Mouse (Mus musculus) T-helper 1 cell (primary cell): Measurements from ENCODE around the gene Stkld1.

Source experiments
- in situ Hi-C: fragments of 300-600 bp; cut with MboI, MseI; formaldehyde crosslinking; loops from one replicate; pipeline ENCODE4 v1.15.1; 2025; ENCODE audit warnings: high pct_unique_total_duplicates

Gene Stkld1

DNA sequence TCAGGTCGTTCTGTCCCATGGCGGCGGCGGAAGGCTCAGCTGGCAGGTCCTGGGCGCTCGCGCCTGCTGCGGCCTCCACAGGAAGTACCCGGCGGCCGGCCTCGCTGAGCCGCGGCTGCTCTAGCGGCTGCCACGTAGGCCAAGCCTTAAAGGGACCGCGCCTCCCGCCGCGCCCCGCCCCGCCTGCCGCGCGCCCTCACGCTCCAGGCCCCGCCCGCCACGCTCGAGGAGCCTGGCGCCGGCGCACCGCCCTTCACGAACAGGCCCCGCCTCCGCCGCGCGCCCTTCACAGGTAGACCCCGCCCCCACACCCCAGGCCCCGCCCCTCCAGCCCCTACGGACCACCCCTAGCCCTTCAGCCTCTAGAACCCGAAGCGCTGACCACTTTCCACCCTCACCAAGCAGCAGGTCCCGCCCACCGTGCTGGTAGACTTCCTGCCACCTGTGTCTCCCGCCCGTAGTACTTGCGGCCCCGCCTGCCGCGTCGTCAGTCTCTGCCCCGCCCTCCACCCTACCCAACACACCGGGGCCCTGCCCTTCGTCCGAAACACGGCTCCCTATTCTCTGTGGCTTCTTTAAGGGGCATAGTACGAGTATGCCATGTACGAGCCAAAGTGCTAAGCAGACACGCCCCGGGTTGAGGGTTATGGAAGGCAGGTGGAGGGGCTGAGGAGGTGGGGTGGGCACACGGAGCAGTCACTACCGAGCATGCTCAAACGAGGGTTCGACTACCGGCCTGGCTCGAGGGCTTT is at the start of gene Stkld1, which contains the start of gene Surf4:
TSS of gene Stkld1 (plus strand) at position 744 of the 752 bp plus-strand sequence.
TSS of gene Surf4 (minus strand) at position 625 of the 752 bp plus-strand sequence.
- in situ Hi-C loops: loop anchor here (5.0 kb wide), 1 partner anchor 94 kb away; the partner anchor contains the start of gene Slc2a6

DNA sequence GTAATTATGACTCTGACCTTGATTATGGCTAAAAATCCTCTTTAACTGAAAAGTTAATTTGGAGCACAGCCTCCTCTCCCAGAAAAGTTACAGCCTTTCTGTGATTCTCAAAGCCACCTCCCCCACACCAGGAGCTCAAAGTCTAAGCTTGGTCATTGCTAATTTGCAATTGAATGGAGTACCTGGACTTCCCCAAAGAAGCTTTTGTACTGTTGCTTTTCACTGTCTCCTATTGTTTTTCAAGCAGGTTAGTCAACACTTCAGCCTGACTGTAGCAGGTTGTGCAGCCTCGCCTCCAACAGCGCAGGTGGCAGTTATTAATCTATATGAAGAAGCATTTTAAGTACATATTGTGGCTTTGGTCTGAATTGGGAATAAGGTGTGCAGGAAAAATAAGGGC is 48.3 kb upstream of the Stkld1 start:
- in situ Hi-C loops: loop anchor here (10.0 kb wide), 1 partner anchor 779 kb away; no protein-coding TSS in a partner anchor

DNA sequence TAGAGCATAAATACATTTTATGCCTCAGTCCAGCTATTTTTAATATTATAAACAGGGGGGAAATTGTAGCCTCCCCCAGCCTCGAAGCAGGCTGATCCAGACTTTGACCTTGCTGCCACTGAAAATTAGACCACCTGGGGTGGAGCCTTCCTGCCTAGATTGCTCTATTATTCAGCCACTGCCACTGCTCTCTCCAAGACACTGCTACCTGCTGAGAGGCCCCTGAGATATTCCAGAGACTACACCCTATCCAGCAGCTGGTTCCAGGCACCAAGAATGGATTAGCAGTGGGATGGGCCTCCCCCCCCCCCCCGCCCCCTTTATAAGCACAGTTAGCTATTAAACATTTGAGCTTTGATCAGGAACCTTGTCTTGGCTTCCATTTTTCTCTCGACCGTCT is 47.7 kb upstream of the Stkld1 start:
- in situ Hi-C loops: loop anchor here (10.0 kb wide), 1 partner anchor 779 kb away; no protein-coding TSS in a partner anchor

DNA sequence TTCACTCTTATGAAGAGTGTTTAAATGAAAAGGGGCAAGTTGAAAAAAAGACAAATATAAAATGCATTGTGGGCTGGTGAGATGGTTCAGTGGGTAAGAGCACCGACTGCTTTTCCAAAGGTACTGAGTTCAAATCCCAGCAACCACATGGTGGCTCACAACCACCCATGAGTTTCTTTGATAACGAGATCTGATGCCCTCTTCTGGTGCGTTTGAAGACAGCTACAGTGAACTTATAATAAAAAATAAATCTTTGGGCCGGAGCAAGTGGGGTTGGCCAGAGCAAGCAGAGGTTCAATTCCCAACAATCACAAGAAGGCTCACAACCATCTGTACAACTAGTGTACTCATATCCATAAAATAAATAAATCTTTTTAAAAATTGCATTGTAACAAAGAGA is 37.9 kb upstream of the Stkld1 start:
- in situ Hi-C loops: no loop called here

DNA sequence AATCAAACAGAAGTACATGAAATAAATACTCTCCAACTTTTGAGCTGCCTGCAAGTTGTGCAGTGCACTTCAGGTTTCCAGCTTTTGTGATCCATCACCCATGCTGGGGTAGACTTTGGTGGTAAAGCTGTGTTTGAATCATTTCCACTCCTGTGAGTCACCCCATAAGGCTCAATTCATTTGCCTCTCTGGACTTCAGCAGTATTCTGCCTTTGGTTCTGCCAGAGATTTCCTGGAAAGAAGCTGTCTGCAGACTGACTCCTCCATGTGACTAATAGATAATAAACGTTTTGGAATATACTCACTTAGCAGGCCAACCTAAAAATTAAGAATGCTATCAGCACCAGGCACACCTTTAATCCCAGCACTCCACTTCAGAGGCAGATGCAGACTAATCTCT is 33.1 kb upstream of the Stkld1 start:
- in situ Hi-C loops: loop anchor here (5.0 kb wide), 2 partner anchors 408 to 453 kb away; partner anchors contain the start of gene Sec16a

DNA sequence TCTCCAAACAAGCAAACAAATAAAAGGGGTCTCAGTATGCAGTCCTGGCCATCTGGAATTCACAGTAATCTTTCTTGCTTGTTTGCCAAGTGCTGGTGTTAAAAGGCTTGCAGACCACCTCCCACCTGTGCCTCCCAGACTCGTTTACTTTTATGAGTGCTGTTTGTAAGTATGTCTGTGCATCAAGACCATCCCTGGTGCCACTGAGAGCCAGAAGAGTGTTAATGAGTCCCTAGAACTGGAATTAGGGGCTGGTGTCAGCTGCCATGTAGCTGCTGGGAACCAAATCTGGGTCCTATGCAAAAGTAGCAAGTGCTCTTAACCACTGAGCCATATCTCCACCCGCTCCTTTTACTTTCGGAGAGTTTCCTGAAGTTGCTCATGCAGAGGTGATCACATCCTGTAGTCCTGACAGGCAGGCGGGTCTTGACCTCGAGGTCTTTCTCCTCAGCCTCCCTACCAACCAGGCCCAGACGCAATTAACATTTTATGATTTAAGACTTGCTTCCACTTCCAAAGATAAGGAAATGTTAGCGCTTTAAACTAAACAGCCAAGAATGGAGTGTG is 31.9 kb upstream of the Stkld1 start:
- in situ Hi-C loops: loop anchor here (5.0 kb wide), 2 partner anchors 410 to 455 kb away; partner anchors contain the start of gene Sec16a

DNA sequence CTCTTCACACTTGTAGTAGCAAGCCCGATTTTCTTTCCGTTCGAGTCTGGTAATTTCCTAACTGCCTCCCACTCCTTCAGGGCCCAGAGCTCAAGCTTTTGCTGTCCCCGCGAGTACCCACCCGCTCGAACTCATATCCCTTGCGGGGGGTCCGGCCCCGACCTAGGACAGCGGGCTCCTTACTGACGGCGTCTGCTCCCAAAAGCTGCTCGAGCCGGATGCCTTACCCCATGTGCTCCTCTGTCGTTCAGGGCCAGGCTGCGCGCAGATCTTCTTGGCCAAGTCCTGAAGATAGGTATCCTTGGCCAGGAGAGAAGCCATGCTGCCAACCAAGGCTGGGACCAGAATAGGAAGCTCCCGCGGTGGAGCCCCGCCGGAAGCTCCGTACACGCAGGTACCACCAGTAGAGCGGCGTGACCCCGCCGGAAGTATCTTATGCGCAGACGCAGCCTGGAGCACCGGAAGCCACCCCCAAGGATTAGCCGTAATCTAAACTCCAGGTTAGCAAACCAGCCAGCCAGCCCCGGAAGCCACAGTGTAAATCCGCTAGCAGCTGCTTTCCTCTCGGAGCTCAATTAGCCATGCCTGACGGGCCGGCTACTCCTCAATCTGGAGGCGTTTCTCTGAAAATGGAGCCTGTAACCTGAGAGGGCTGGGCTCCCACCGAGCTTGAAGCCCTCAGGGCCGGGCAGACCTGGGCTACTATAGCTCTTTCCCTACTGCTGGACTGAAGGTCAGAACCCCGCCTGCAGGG is 31.2 kb upstream of the Stkld1 start, which contains the start of gene Surf6:
TSS of gene Surf6 (minus strand) at position 413 of the 754 bp plus-strand sequence.
- in situ Hi-C loops: loop anchor here (5.0 kb wide), 2 partner anchors 410 to 455 kb away; partner anchors contain the start of gene Sec16a

DNA sequence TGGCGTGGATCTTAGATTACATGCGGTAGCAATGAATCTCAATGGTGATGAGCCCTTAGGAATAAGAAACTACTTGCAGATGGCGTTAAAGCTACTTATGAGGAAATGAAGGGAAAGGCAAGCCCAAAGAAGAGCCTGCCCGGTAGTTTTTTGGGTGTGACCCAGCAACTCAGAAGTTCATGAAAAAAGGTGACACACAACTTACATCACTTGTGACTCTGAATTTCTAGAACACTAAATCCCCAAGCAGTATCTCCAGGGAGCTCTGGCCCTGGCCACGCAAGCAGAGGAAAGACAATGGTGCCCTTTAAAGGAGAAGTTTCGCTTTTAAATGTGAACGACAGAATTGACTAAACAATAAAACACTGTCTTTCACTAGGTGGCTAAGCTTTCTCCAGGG is 30.5 kb upstream of the Stkld1 start:
- in situ Hi-C loops: loop anchor here (5.0 kb wide), 2 partner anchors 411 to 456 kb away; partner anchors contain the start of gene Sec16a

DNA sequence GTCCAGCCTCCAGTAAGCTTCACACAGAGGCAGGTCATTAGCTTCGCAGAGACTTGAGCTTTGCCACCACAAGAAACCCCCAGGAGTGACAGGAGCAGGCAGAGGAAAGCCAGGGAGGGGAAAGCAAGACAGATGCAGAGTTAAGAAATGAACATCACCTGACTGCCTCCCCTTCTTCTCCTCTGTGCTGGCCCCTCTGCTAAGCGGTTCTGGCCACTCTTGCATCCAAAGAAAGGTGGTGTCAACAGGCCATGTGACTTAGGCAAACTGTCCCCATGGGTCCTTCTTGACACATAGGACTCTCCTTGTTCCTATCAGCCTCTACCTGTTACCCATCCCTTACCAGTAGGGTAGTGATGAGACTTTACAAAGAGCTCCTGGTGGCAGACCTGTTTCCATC is 27.9 kb upstream of the Stkld1 start:
- in situ Hi-C loops: no loop called here

DNA sequence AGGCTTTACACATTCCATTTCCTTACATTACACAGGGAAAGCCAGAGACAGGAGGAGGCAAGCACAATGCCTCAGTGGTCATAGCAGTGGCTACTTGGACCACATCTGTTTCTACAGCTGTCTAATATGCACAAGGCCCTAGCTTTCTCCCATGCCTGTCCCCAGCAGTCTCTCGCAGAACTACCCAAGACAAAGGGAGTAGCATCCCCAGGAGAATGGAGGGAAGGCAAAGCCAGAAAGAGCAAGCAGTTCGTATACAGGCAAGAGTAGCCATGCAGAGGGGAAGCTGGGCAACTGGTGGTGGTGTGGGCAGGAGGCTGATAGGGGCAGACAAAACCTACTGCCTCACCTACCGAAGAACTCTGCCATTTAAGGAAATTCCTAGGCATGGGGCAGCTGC is 27.4 kb upstream of the Stkld1 start:
- in situ Hi-C loops: no loop called here

DNA sequence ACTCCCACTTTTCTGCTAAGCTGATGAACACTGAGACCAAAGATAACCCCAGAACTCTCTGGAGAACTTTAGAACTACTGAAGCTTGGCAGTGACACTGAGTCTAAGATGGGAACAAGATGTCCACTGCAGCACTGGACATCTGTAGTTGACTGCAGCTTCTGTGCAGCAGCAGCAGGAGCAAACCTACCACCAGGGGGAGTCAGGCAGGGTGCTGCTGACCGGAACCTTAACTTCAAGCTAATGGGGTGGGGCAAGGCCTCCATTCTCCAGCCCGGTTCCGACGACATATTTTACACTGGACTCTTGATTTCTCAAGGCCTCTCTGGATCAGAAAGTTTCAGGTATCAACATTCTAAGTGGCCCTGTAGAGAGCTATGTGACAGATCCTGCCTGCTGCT is 26.7 kb upstream of the Stkld1 start:
- in situ Hi-C loops: no loop called here

DNA sequence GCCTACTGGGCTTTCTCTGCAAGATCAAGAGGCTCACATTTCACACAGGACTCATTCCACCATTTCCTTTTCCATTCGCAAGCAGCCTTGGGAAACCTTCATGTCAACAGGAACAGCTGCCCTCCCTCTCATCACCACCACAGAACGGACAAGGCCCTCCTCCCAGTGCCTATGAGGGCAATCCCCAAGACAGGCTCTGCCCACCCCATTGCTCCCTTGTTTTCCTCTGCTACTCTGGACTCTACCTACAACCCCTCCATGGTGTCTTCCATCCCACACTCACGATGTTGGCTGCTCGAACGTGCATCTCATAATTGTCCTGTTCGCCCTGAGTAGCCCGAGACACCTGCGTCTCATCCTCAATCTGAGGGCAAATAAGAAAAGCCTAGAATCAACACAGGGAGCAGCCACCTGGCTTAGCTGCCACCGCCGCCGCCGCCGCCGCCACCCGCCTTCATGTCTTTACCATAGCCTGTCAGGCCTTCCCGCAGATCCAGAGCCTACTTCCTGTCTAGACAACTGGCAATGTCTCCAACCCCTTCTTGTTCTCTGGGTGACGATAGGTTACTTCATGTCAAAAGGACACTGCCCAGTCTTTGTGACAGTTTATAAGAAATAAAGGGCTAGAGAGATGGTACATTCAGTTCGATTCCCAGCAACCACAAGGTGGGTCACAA is 25.0 kb upstream of the Stkld1 start:
- in situ Hi-C loops: no loop called here

DNA sequence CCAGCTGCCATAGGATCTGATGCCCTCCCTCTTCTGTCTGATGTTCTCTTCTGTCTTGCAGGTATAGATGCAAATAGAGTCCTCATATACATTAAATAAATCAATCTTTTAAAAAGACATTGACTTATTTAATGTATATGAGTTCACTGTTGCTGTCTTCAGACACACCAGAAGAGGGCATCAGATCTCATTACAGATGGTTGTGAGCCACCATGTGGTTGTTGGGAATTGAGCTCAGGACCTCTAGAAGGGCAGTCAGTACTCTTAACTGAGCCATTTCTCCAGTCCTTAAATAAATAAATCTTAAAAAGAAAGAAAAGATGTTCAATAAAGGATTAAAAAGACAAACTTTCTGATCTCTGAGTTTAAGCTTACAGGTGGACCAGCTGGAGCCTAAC is 24.5 kb upstream of the Stkld1 start:
- in situ Hi-C loops: no loop called here

DNA sequence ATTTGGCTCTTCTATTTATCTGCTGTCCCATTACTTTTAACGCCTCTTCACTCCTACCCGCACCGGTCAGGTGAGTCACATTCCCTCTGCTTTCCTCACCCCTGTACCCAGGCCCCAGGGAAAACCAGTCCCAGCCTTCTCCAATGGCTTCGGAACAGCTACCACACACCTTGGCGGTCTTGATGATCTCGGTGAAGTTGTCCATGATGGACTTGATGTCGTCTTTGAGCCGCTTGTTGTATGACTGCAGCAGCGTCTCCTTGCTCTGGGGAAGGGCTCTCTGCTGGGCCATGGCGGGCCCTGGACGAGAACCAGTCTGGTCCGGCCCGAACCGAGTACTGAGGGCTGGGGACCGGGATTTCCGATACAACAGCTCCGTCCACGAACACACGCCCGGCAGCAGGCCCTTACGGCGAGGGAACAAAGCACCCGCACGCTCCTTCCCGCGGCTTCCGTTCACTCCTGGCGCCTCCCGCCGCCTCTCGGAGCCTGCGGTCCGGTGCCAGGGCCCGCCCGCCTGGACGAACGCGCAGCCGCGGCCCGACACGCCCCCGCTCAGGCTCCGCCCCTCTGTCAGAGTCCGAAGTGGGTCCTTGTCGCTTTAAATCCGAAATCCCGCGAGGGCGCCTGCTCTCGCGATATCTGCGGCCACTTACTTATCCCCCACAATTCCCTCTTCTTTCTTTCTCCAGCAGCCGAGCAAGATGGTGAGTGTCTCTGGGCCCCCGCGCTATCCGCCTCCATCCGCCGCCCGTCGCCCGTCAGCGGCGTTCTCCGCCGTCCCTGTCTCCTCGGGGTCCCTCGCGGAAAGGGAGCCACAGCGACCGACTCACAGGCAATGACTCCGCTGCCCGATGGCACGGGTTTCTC is 23.5 kb upstream of the Stkld1 start, which contains the start of the genes Med22 and Rpl7a:
TSS of gene Med22 (minus strand) at position 554 of the 870 bp plus-strand sequence.
TSS of gene Rpl7a (plus strand) at position 641 of the 870 bp plus-strand sequence.
- in situ Hi-C loops: no loop called here

DNA sequence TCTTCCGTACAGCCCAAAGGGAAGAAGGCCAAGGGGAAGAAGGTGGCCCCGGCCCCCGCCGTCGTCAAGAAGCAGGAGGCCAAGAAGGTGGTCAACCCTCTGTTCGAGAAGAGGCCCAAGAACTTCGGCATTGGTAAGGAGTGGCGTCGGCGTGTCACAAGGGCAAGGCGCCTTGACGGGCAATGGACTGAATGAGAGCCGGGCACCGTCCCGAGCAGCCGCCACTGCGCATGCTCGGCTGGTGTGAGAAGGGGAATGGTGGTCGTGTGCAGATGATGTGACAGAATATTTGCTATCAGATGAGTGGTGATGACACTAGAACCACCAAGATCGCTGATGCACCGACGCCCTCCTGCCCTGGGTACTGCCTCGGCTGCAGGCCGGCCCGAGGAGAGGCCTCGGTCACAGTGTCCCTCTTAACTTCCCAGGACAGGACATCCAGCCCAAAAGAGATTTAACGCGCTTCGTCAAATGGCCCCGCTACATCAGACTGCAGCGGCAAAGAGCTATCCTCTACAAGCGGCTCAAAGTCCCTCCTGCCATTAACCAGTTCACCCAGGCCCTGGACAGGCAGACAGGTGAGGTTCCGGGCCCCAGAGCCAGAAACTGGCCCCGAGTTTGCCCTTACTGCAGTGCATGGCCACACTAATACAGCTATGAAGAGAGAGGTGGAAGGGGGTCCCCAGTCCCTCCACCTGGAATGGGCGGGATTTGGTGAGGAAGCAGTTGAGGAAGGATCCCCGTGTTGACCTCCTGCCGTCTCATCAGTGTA is 22.7 kb upstream of the Stkld1 start:
- in situ Hi-C loops: no loop called here

DNA sequence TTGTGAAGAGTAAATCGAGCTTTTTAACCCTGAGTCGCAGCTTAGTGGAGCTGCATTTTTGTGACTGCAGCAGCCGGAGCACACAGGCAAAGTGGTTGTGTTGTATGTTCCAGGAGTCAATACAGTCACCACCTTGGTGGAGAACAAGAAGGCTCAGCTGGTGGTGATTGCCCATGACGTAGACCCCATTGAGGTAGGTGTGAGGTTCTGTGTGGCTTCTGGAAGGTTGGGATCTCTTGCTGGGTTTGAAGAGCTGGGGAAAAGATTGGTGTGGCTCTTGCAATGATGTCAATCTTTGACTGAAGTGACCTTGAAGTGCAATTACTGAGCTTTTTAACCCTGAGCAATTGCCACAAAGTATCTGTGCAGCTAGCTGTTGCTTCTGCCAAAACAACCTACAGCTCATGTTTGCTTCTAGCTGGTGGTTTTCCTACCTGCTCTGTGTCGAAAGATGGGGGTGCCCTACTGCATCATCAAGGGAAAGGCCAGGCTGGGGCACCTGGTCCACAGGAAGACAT is 21.5 kb upstream of the Stkld1 start:
- in situ Hi-C loops: no loop called here

DNA sequence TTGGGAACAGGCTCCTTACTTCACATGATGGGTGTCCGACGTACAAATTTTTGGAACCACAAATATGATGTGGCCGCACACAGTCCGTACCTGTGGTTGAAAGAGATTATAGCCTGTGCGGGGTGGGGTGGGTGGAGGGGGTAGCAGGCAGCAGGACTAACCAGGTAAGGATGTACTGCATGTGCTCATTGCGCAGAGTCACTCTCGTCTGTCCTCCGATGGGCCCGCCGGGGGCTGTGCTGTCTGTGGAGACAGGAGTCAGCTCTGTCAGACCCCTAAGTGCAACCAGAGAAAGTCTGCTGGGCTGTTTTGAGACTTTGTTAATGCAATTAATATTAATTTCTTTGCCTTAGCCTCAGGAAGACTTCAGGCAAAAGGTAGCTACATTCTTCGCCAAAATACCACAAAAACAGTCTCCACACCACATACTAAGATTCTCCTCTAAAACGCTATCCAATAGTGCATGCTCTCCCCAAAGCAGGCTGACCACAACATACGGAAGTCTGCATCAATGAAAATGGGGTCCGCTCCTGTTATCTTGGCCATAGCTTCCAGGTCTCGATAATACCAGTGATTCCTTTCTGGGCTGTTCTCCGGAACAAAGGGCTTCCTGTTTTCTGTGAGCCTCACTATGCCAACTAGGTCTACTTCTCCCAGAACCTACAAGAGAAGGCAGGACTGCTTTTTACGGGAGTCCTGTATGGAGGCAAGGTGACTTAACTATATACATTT is 20.3 kb upstream of the Stkld1 start:
- in situ Hi-C loops: no loop called here

DNA sequence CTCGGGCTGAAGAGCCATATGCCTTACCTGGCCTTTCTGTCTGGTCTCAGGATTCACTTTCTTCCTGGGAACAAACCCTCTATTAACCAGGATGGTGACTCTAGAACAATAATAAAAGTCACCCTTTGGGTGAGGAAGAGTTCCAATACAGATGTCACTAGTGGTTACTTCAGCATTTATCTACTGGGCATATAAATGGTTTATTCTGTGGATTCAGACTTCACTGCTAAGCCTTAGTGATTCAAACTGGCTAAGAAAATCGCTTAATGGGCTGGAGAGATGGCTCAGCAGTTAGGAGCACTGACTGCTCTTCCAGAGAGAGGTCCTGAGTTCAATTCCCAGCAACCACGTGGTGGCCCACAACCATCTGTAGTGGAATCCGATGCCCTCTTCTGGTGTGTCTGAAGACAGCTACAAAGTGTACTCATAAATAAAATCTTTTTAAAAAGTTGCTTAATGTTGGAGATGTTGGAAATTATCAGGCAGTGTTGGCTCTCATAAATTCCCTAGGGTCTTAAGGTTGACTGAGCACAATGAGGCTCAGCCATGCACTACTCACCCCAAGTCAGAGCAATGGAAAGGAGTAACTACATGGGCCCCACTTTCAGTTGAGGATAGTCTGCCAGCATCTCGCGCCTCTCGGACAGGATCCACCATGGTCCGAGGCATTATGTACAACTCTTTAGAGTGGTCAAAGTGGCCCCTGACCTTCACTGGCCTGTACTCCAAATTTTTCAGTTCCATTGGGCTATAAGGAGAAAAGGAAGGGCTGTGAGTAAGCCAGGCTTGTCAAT is 19.5 kb upstream of the Stkld1 start:
- in situ Hi-C loops: no loop called here
